ENCODE assay signal across 9 mouse cellular contexts in genomic region chr1:38185517-38186226, GRCm38 (mm10). TPM values are rescaled to one million over a fixed set of nuclear protein-coding genes. Genes with fewer than 3 reads are reported as not detected.
DNase-seq lines count a peak whose midpoint lies in the region; ATAC-seq lines count a peak whose summit lies in the region.
"Had no signal": no experiment of that assay in that cellular context is flagged by ENCODE, and none has a peak within 500 bp of the region (broad histone marks: within the 10 kb centered on the region; RNA-seq: fewer than 3 reads in every experiment).

No protein-coding gene starts in this region.

- no peak overlapping the region for H3K4me2 ChIP-seq in forebrain, embryonic 16.5 days (ENCODE audit: low read length)
- no peak overlapping the region for H3K4me2 ChIP-seq in hindbrain, embryonic 16.5 days (ENCODE audit: low read length)
- H3K4me2 ChIP-seq in midbrain, embryonic 11.5 days = no peak overlapping the region
- H3K4me2 ChIP-seq: limb, embryonic 15.5 days had no signal

- no peaks in the 10 kb centered on the region for H3K9me3 ChIP-seq in forebrain, embryonic 16.5 days (ENCODE audit: control insufficient read depth, low read length)
- H3K9me3 ChIP-seq in hindbrain, embryonic 16.5 days (ENCODE audit: control insufficient read depth, low read length) = no peaks in the 10 kb centered on the region
- no peaks in the 10 kb centered on the region for H3K9me3 ChIP-seq in midbrain, embryonic 11.5 days (ENCODE audit: control insufficient read depth, low read length)
- H3K9me3 ChIP-seq: limb, embryonic 15.5 days had no signal

- H3K4me3 ChIP-seq in forebrain, embryonic 16.5 days (replicated peaks; ENCODE audit: low read length) = no peak overlapping the region
- H3K4me3 ChIP-seq in hindbrain, embryonic 16.5 days (ENCODE audit: low read length) = no peak overlapping the region
- no peak overlapping the region for H3K4me3 ChIP-seq in midbrain, embryonic 11.5 days (ENCODE audit: low read depth, low read length)
- H3K4me3 ChIP-seq: limb, embryonic 15.5 days had no signal

- no peaks in the 10 kb centered on the region for H3K27me3 ChIP-seq in forebrain, embryonic 16.5 days (replicated peaks; ENCODE audit: control insufficient read depth, insufficient read depth, low read length)
- no peaks in the 10 kb centered on the region for H3K27me3 ChIP-seq in hindbrain, embryonic 16.5 days (replicated peaks; ENCODE audit: control insufficient read depth, insufficient read depth, low read length)
- no peaks in the 10 kb centered on the region for H3K27me3 ChIP-seq in midbrain, embryonic 11.5 days (ENCODE audit: control insufficient read depth, insufficient read depth, low read length)
- H3K27me3 ChIP-seq: limb, embryonic 15.5 days had no signal

- H3K36me3 ChIP-seq in forebrain, embryonic 16.5 days (ENCODE audit: control insufficient read depth, insufficient read depth) = peaks cover 16% of the 10 kb centered on the region
- peaks cover 10% of the 10 kb centered on the region; the same call in 1 of the 2 replicates for H3K36me3 ChIP-seq in hindbrain, embryonic 16.5 days (ENCODE audit: control insufficient read depth, insufficient read depth, low read length)
- H3K36me3 ChIP-seq in midbrain, embryonic 11.5 days (ENCODE audit: control insufficient read depth, insufficient read depth, low read length) = peaks cover 2% of the 10 kb centered on the region

- H3K27ac ChIP-seq in forebrain, embryonic 16.5 days (ENCODE audit: low read length) = no peak overlapping the region
- no peak overlapping the region for H3K27ac ChIP-seq in hindbrain, embryonic 16.5 days (ENCODE audit: low read depth, low read length)
- no peak overlapping the region for H3K27ac ChIP-seq in midbrain, embryonic 11.5 days (ENCODE audit: low read depth, low read length)
- H3K27ac ChIP-seq: limb, embryonic 15.5 days had no signal

- peak; percentile 90 for ATAC-seq in forebrain, embryonic 16.5 days
- ATAC-seq in hindbrain, embryonic 16.5 days = peak; percentile 86
- ATAC-seq in midbrain, embryonic 11.5 days (ENCODE audit: low FRiP score) = peak; percentile 62; the same call in 1 of the 2 replicates

- peak; percentile 79 for DNase-seq in MN1 (ENCODE audit: low spot score)
- DNase-seq in cerebellum, adult 11 months = peak; percentile 75
- peak; percentile 84 to 88 for DNase-seq in left cerebral cortex, adult 18-20 months (ENCODE audit: low spot score in 2 of 2)
- DNase-seq in midbrain, embryonic 11.5 days (ENCODE audit: low spot score, missing footprints) = peak; percentile 97
- peak; percentile 55 to 58 for DNase-seq in right cerebral cortex, postnatal 36 days (ENCODE audit: low spot score in 2 of 2)
- peak; percentile 46 to 78 for DNase-seq in urinary bladder, postnatal 4 days (ENCODE audit: low spot score in 2 of 2)

- no peaks in the 10 kb centered on the region for H3K4me1 ChIP-seq in forebrain, embryonic 16.5 days (replicated peaks; ENCODE audit: control insufficient read depth, insufficient read depth, low read length)
- H3K4me1 ChIP-seq in hindbrain, embryonic 16.5 days (ENCODE audit: control insufficient read depth, insufficient read depth, low read depth, low read length) = no peaks in the 10 kb centered on the region
- no peaks in the 10 kb centered on the region for H3K4me1 ChIP-seq in midbrain, embryonic 11.5 days (ENCODE audit: control insufficient read depth, insufficient read depth, low read length)

- 54% methylated on average over 17 of the region's 17 CpGs for WGBS in forebrain, embryonic 16.5 days
- WGBS in hindbrain, embryonic 16.5 days = 47% methylated on average over 17 of the region's 17 CpGs
- WGBS in midbrain, embryonic 11.5 days = 60% methylated on average over 17 of the region's 17 CpGs

- no peak overlapping the region for H3K9ac ChIP-seq in forebrain, embryonic 16.5 days (replicated peaks; ENCODE audit: low read depth, low read length)
- H3K9ac ChIP-seq in hindbrain, embryonic 16.5 days (ENCODE audit: low read depth, low read length) = no peak overlapping the region
- no peak overlapping the region for H3K9ac ChIP-seq in midbrain, embryonic 11.5 days (ENCODE audit: low read length)
- H3K9ac ChIP-seq: limb, embryonic 15.5 days had no signal

RNA-seq across cellular contexts. Expression of gene Rev1, which starts 56.1 kb away (rescaled TPM):
- polyA plus RNA-seq in forebrain, embryonic 16.5 days (2015; fragmentation: Nextera tagmentation; extraction: Ambion mirVana) = 38.8 and 40.1 TPM in 2 replicates
- 26.1 and 34.6 TPM in 2 replicates for polyA plus RNA-seq in hindbrain, embryonic 16.5 days (2015; fragmentation: Nextera tagmentation; extraction: Ambion mirVana)
- total RNA-seq in left cerebral cortex, adult 18-20 months (2021) = 10 to 100 TPM; 39.3 to 40.7 TPM
- polyA plus RNA-seq in midbrain, embryonic 11.5 days (2014; fragmentation: Nextera tagmentation; extraction: Ambion mirVana) = 31.6 and 38.0 TPM in 2 replicates
